Mouse (Mus musculus): ENCODE data around the gene A430033K04Rik.

A430033K04Rik gene

GRCm38 (mm10) chr5:138622645-138623477 is at the start of gene A430033K04Rik:
A430033K04Rik (plus strand) TSS chr5:138622859.
- in situ Hi-C loops (cut with MboI; ENCODE audit: low pct_unique_long_range_greater_than_20kb in 1 of 2, low sequenced_read_pairs in 2 of 2, unreplicated experiment in 1 of 2): no loop called here

DNA sequence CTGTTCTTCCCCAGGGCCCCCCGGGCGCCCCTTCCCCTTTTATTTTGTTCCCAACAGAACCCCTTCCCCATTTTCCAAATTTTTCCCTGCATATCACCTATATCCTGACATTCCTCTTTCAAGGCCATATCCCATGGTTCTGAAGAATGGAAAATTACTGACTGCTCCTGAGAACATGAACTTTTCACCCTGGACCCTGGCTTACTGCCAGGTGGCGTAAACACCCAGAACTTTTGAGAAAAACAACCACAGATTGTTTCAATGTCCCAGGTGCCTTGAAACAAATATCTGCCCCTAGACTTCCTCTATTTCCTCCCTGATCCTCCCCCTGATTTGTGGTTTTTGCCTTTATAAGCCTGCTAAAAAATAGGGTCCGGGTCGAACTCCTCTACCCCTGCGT is 35.3 kb upstream of the A430033K04Rik start:
- in situ Hi-C loops (cut with MboI; ENCODE audit: low pct_unique_long_range_greater_than_20kb in 1 of 2, low sequenced_read_pairs in 2 of 2, unreplicated experiment in 1 of 2): no loop called here

GRCm38 (mm10) chr5:138618353-138618752 is 4.3 kb upstream of the A430033K04Rik start:
- in situ Hi-C loops (cut with MboI; ENCODE audit: low pct_unique_long_range_greater_than_20kb in 1 of 2, low sequenced_read_pairs in 2 of 2, unreplicated experiment in 1 of 2): no loop called here

DNA sequence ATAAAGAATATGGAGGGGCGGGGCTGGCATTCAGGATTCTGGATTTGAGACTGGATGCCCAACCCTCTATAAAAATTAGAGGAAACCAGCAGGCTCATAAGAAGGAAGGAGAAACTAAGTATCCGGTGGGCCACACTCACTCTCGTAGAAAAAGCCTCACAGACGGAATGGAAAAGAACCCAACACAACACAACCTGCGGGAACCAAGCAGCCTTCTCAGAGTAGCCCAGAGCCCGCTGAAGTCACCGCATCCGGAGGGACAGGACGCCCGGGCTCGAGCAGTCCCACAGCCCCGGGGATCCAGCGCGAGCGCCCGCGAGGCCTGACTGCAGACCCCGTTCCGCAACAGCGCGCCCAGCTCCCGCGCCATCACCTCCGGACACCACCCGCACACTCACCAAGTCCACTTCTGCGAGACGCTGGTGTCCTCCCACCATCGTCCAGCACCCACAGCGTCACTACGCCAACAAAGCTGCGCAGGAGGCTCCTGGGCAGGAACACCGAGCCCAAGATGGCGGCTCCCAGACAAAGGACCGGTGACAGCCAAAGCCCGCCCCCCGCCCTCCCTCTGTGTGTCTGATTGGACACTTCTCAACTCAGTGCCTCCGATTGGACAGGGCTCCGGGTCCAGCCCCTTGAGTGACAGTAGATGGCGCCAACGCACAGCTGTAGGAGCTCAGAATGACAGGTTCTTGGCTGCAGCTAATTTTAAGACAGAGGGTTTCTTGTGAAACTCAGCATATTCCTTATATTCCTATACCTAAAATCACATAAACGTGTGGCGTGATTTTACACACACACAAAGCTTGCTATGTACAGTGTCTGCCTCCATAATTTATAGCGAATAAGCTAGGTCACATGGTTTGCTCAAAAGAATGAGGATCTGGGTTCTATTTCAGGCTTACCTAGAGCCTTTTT is 3.2 kb upstream of the A430033K04Rik start, which contains the start of gene Zfp68:
Gene Zfp68, minus strand, starts transcription at position 551 of the 918 bp plus-strand sequence.
- in situ Hi-C loops (cut with MboI; ENCODE audit: low pct_unique_long_range_greater_than_20kb in 1 of 2, low sequenced_read_pairs in 2 of 2, unreplicated experiment in 1 of 2): no loop called here

DNA sequence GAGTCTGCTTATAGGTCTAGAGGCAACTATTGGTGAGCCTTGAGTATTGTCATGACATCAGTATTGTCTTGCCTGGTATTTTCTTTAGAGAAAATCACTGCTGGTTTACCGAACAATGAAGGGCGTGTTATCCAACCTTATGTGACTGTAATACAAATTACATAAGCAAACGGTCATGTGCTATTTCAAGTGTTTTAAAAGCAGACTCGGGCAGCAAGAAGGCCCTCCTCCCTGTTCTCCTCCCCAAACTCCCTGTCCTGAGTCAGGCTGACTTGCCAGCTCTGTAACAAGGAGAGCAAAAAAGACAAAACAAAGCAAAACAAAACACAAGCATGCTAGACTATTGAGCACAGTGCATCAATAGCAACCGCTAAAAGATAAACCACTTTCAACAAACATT is 1.8 kb upstream of the A430033K04Rik start:
- in situ Hi-C loops (cut with MboI; ENCODE audit: low pct_unique_long_range_greater_than_20kb in 1 of 2, low sequenced_read_pairs in 2 of 2, unreplicated experiment in 1 of 2): no loop called here

- in situ Hi-C loops (cut with MboI; ENCODE audit: low pct_unique_long_range_greater_than_20kb in 1 of 2, low sequenced_read_pairs in 2 of 2, unreplicated experiment in 1 of 2): no loop called here
These were observed 818 bp downstream of the A430033K04Rik start for GRCm38 (mm10) chr5:138623478-138623875.

- in situ Hi-C loops (cut with MboI; ENCODE audit: low pct_unique_long_range_greater_than_20kb in 1 of 2, low sequenced_read_pairs in 2 of 2, unreplicated experiment in 1 of 2): no loop called here
These were observed 13.8 kb downstream of the A430033K04Rik start for GRCm38 (mm10) chr5:138636486-138636885.

GRCm38 (mm10) chr5:138641081-138641480 is 18.4 kb downstream of the A430033K04Rik start:
- in situ Hi-C loops (cut with MboI; ENCODE audit: low pct_unique_long_range_greater_than_20kb in 1 of 2, low sequenced_read_pairs in 2 of 2, unreplicated experiment in 1 of 2): no loop called here

- in situ Hi-C loops (cut with MboI; ENCODE audit: low pct_unique_long_range_greater_than_20kb in 1 of 2, low sequenced_read_pairs in 2 of 2, unreplicated experiment in 1 of 2): no loop called here
These were observed 19.1 kb downstream of the A430033K04Rik start for GRCm38 (mm10) chr5:138641761-138642160.

- in situ Hi-C loops (cut with MboI; ENCODE audit: low pct_unique_long_range_greater_than_20kb in 1 of 2, low sequenced_read_pairs in 2 of 2, unreplicated experiment in 1 of 2): no loop called here
These were observed 30.3 kb downstream of the A430033K04Rik start for GRCm38 (mm10) chr5:138652911-138653310.

- in situ Hi-C loops (cut with MboI; ENCODE audit: low pct_unique_long_range_greater_than_20kb in 1 of 2, low sequenced_read_pairs in 2 of 2, unreplicated experiment in 1 of 2): no loop called here
These were observed 34.0 kb downstream of the A430033K04Rik start for GRCm38 (mm10) chr5:138656477-138657156.

DNA sequence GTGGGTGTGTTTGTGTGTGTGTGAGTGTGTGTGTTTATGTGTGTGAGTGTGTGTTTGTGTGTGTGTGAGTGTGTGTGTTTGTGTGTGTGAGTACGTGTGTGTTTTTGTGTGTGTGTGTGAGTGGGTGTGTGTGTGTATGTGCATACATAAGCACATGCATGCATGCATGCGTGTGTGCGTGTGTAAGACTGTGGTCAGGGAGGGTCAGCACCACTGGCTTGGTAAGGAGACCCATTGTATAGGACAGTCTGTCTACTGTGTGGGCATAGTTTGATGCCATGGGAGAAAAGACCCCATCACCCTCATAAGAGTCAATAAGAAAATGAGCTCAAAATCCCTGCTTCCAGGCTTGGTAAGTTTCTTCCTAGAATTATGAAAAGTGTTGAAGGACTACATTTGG is 34.7 kb downstream of the A430033K04Rik start:
- in situ Hi-C loops (cut with MboI; ENCODE audit: low pct_unique_long_range_greater_than_20kb in 1 of 2, low sequenced_read_pairs in 2 of 2, unreplicated experiment in 1 of 2): no loop called here

- in situ Hi-C loops (cut with MboI; ENCODE audit: low pct_unique_long_range_greater_than_20kb in 1 of 2, low sequenced_read_pairs in 2 of 2, unreplicated experiment in 1 of 2): no loop called here
These were observed 35.2 kb downstream of the A430033K04Rik start for GRCm38 (mm10) chr5:138657854-138658253.

DNA sequence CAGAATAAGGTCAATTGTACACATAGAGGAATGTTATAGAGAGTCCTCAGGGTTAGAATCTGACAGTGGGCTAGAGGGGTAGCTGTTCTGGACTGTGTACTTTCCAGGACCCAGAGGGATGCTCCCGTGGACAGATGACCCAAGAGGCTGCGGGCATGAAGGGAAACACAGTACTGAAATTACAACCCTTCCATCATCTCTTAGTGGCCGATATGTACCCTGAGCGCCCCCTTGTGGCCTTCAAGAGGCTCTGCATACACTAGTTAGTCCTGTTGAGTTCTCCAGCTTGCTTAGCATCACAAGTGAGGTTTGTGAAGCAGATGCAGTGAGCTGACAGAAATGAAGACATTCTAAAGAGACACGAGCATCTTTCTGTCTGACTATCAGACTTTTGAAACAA is 36.3 kb downstream of the A430033K04Rik start:
- in situ Hi-C loops (cut with MboI; ENCODE audit: low pct_unique_long_range_greater_than_20kb in 1 of 2, low sequenced_read_pairs in 2 of 2, unreplicated experiment in 1 of 2): no loop called here

GRCm38 (mm10) chr5:138683023-138683766 is 60.5 kb downstream of the A430033K04Rik start:
- in situ Hi-C loops (cut with MboI; ENCODE audit: low pct_unique_long_range_greater_than_20kb in 1 of 2, low sequenced_read_pairs in 2 of 2, unreplicated experiment in 1 of 2): no loop called here

DNA sequence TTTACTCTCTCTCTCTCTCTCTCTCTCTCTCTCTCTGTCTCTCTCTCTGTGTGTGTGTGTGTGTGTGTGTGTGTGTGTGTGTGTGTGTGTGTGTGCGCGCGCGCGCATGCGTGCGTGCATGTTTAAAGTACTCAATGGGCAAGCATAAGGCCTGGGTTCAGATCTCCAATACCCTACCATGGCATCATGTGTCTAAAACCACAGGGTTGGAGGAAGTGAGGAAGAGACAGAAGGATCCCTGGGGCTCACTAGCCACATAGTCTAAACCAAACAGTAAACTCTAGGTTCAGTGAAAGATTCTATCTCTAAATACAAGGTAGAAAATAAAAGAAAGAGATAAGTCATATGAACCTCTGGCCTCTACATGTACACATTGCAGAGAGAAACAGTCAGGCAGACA is 61.2 kb downstream of the A430033K04Rik start:
- in situ Hi-C loops (cut with MboI; ENCODE audit: low pct_unique_long_range_greater_than_20kb in 1 of 2, low sequenced_read_pairs in 2 of 2, unreplicated experiment in 1 of 2): no loop called here

DNA sequence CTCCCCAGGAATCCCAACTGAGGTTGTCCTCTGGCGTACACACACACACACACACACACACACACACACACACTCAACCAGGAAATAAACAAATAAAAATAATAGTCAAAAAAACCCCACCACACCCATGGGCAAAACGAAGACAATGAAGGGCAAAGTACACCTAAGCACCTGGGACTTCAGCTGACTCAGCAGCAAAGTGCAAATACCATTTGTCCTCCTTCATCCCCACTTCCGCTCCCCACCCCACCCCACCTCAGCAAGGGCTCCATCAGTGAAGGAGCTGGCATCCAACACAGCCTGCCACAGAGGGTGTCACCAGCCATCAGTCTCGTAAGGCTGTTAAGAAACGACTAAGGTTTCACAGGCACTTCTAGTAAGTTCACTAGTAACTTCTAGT is 64.8 kb downstream of the A430033K04Rik start:
- in situ Hi-C loops (cut with MboI; ENCODE audit: low pct_unique_long_range_greater_than_20kb in 1 of 2, low sequenced_read_pairs in 2 of 2, unreplicated experiment in 1 of 2): no loop called here

DNA sequence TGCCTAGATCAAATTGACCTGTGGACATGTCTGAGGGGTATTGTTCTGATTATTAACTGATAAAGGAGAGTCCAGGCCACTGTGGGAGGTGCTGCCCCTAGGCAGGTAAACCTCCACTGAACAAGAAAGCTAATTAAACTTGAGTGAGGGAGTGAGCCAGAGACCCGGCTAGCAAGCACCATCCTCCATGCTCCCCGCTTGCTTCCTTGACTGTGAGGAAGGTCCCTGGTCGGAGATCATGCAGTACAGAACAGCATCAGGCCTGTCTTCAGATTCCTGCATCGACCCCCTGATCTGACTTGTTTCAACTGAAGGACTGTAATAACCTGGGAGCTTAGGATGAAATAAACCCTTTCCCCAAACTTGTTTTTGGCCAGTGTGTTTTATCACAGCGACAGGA is 66.6 kb downstream of the A430033K04Rik start:
- in situ Hi-C loops (cut with MboI; ENCODE audit: low pct_unique_long_range_greater_than_20kb in 1 of 2, low sequenced_read_pairs in 2 of 2, unreplicated experiment in 1 of 2): no loop called here
